Mouse (Mus musculus) liver, embryonic 14.5 days (tissue): ENCODE data around the gene Tbc1d9. TPM values are rescaled to one million over a fixed set of nuclear protein-coding genes. Genes with fewer than 3 reads are reported as not detected.
A peak's percentile ranks its signal among the peaks of the same experiment; 100 is the strongest.

ENCODE experiments used
- ATAC-seq: fragments of 200-750 bp; cut with Nextera tagmentation; 2 replicates; pipeline ENCODE4 v1.8.0; 2017; ENCODE audit warnings: moderate number of reproducible peaks, mild to moderate bottlenecking, moderate library complexity; ENCODE audit not compliant: insufficient read depth
- DNase-seq, 3 experiments: peaks; one replicate each; pipeline ENCODE4 v3.0.0-alpha.2; 2012 to 2013; ENCODE audit warnings: low read depth in 3 of 3, low spot score in 3 of 3
- H3K27ac ChIP-seq: fragments of 300-500 bp; sonication (generic); 2 replicates; pipeline ENCODE4 v1.5.1; 2014; ENCODE audit warnings: moderate library complexity, mild to moderate bottlenecking, control low read depth, inconsistent platforms
- H3K27me3 ChIP-seq: fragments of 300-500 bp; sonication (generic); 2 replicates; pipeline ENCODE4 v1.6.1; 2014; ENCODE audit warnings: mild to moderate bottlenecking, low read length, moderate library complexity; ENCODE audit not compliant: control insufficient read depth, insufficient read depth
- H3K36me3 ChIP-seq: fragments of 300-500 bp; sonication (generic); replicated peaks from 2 replicates; pipeline ENCODE4 v1.6.1; 2014; ENCODE audit warnings: low read depth; ENCODE audit not compliant: control insufficient read depth, insufficient read depth
- H3K4me1 ChIP-seq, 2 experiments: fragments of 200-500 bp in 1 of 2; fragments of 300-500 bp in 1 of 2; sonication (generic) in 1 of 2; replicated peaks; 2 replicates each; pipeline ENCODE4 v1.6.1; 2012 to 2014; ENCODE audit warnings: antibody characterized with exemption in 1 of 2, inconsistent platforms in 1 of 2, low read length in 1 of 2; ENCODE audit not compliant: control insufficient read depth in 2 of 2, insufficient read depth in 2 of 2
- H3K4me2 ChIP-seq: fragments of 300-500 bp; sonication (generic); 2 replicates; pipeline ENCODE4 v1.6.1; 2014; ENCODE audit warnings: low read depth, mild to moderate bottlenecking, control low read depth, moderate library complexity
- H3K4me3 ChIP-seq, 2 experiments: fragments of 200-500 bp in 1 of 2; fragments of 300-500 bp in 1 of 2; sonication (generic) in 1 of 2; 2 replicates each; pipeline ENCODE4 v1.5.1; 2012 to 2014; ENCODE audit warnings: low read depth in 2 of 2, low read length in 2 of 2, mild to moderate bottlenecking in 2 of 2, control low read depth in 1 of 2, inconsistent platforms in 1 of 2, moderate library complexity in 1 of 2; ENCODE audit not compliant: insufficient read depth in 1 of 2
- H3K9ac ChIP-seq: fragments of 300-500 bp; sonication (generic); replicated peaks from 2 replicates; pipeline ENCODE4 v1.6.1; 2014; ENCODE audit warnings: mild to moderate bottlenecking, control low read depth, moderate library complexity
- H3K9me3 ChIP-seq: fragments of 300-500 bp; sonication (generic); 2 replicates; pipeline ENCODE4 v1.6.1; 2016; ENCODE audit warnings: low read length, mixed read lengths; ENCODE audit not compliant: control insufficient read depth
- CTCF ChIP-seq: IDR thresholded peaks from 2 replicates; pipeline ENCODE4 v1.5.1; 2016; ENCODE audit warnings: antibody characterized with exemption, low read depth, control low read depth
- EP300 ChIP-seq: IDR thresholded peaks from 2 replicates; pipeline ENCODE4 v1.6.1; 2016; ENCODE audit warnings: antibody characterized with exemption, low read depth
- WGBS: fragments of 180-500 bp; shearing (Covaris S2); extraction: QIAGEN DNeasy Blood & Tissue Kit; methylation state at CpG from one replicate; pipeline ENCODE4 v1.1.7; 2014; ENCODE audit not compliant: insufficient replicate concordance; 5-methylcytosine and 5-hydroxymethylcytosine counted together
- polyA plus RNA-seq, 2 experiments: library from polyadenylated mRNA; depleted of rRNA in 1 of 2; stranded (reverse) in 1 of 2; unstranded in 1 of 2; fragments of >200 nt; fragmentation: Nextera tagmentation in 1 of 2; extraction: Ambion mirVana in 1 of 2; gene quantifications; 2 replicates each; pipeline versions ENCODE4 v1.2.1 to v1.2.3; 2012 to 2014

Gene Tbc1d9
- polyA plus RNA-seq, 2 experiments: 0.43 to 1.1 TPM

- ATAC-seq: no peak
- Histone ChIP-seq H3K4me2 (no peak overlapping the region), H3K9ac (no peak overlapping the region), H3K9me3 (no peaks in the 10 kb centered on the region), H3K4me3 (no peak overlapping the region), H3K27me3 (no peaks in the 10 kb centered on the region), H3K36me3 (no peaks in the 10 kb centered on the region), H3K4me1 (0 out of 4 replicates have a peak, but pooled peaks cover 0 to 8% of the 10 kb centered on the region in 2 experiments), H3K27ac (no peak overlapping the region)
- WGBS: 75% methylated on average over 11 of the region's 11 CpGs
- no peak for DNase-seq
- no peak for TF ChIP-seq EP300
- no peak for TF ChIP-seq CTCF
Observed at GRCm38 (mm10) chr8:83202946-83203345, 37.8 kb downstream of the Tbc1d9 start.

GRCm38 (mm10) chr8:83205907-83206306 is 40.8 kb downstream of the Tbc1d9 start:
- H3K4me1 ChIP-seq: 0 out of 4 replicates have a peak, but pooled peaks cover 0 to 3% of the 10 kb centered on the region in 2 experiments
- H3K9ac ChIP-seq: no peak overlapping the region
- H3K27me3 ChIP-seq: no peaks in the 10 kb centered on the region
- H3K4me2 ChIP-seq: no peak overlapping the region
- TF ChIP-seq CTCF (no peak), EP300 (no peak)
- WGBS: 40% methylated on average over 7 of the region's 7 CpGs
- no peak overlapping the region for H3K27ac ChIP-seq
- H3K9me3 ChIP-seq: no peaks in the 10 kb centered on the region
- no peak for DNase-seq
- no peak overlapping the region for H3K4me3 ChIP-seq
- H3K36me3 ChIP-seq: no peaks in the 10 kb centered on the region
- no peak for ATAC-seq

GRCm38 (mm10) chr8:83209581-83209980 is 44.4 kb downstream of the Tbc1d9 start:
- 66% methylated on average over 4 of the region's 4 CpGs for WGBS
- Histone ChIP-seq H3K27me3 (no peaks in the 10 kb centered on the region), H3K9me3 (no peaks in the 10 kb centered on the region), H3K4me1 (peaks cover under 1 to 7% of the 10 kb centered on the region in 2 experiments; a peak in 3 of 4 replicates), H3K9ac (no peak overlapping the region), H3K27ac (no peak overlapping the region), H3K4me2 (no peak overlapping the region), H3K4me3 (no peak overlapping the region), H3K36me3 (no peaks in the 10 kb centered on the region)
- ATAC-seq (no peak), DNase-seq (no peak)
- no peak for TF ChIP-seq CTCF

GRCm38 (mm10) chr8:83210676-83211075 is 45.5 kb downstream of the Tbc1d9 start:
- Histone ChIP-seq H3K27ac (no peak overlapping the region), H3K4me2 (no peak overlapping the region), H3K27me3 (no peaks in the 10 kb centered on the region), H3K36me3 (no peaks in the 10 kb centered on the region), H3K9me3 (no peaks in the 10 kb centered on the region), H3K4me3 (no peak overlapping the region), H3K4me1 (peaks cover 10 to 17% of the 10 kb centered on the region in 2 experiments), H3K9ac (no peak overlapping the region)
- DNase-seq: no peak
- ATAC-seq: no peak
- 78% methylated on average over 7 of the region's 7 CpGs for WGBS
- TF ChIP-seq CTCF (no peak), EP300 (no peak)

- peak overlapping the region; percentile 15 to 27; a peak in 3 of 4 replicates for H3K4me3 ChIP-seq
- TF ChIP-seq CTCF (no peak), EP300 (peak; percentile 98)
- no peaks in the 10 kb centered on the region for H3K27me3 ChIP-seq
- H3K4me1 ChIP-seq: peaks cover 35 to 44% of the 10 kb centered on the region in 2 experiments
- DNase-seq (peak; percentile 64 to 81 (median 70)), ATAC-seq (peak; percentile 98)
- H3K36me3 ChIP-seq: no peaks in the 10 kb centered on the region
- H3K9ac ChIP-seq: peak overlapping the region; percentile 52
- 7% methylated on average over 5 of the region's 5 CpGs for WGBS
- no peaks in the 10 kb centered on the region for H3K9me3 ChIP-seq
- peak overlapping the region; percentile 53 for H3K4me2 ChIP-seq
- H3K27ac ChIP-seq: peak overlapping the region; percentile 91
Observed at GRCm38 (mm10) chr8:83215065-83215464, 49.9 kb downstream of the Tbc1d9 start.
